Mouse (Mus musculus) heart, adult 2 months (tissue): Measurements from ENCODE around the gene Gm45716. TPM values are rescaled to one million over a fixed set of nuclear protein-coding genes. Genes with fewer than 3 reads are reported as not detected.

Experiments used
- DNase-seq, 2 experiments: peaks; one replicate each; pipeline ENCODE4 v3.0.0; 2021
- H3K27ac ChIP-seq: fragments of 200-600 bp; 2 replicates; pipeline ENCODE4 v1.8.1; 2022
- H3K27me3 ChIP-seq: fragments of 200-500 bp; 2 replicates; pipeline ENCODE4 v1.6.1; 2012; ENCODE audit warnings: mild to moderate bottlenecking, low read length, inconsistent platforms, mixed read lengths; ENCODE audit not compliant: control insufficient read depth, insufficient read depth
- H3K36me3 ChIP-seq: fragments of 200-500 bp; 2 replicates; pipeline ENCODE4 v1.6.1; 2012; ENCODE audit warnings: low read length, inconsistent platforms; ENCODE audit not compliant: control insufficient read depth, insufficient read depth
- H3K4me1 ChIP-seq: fragments of 200-500 bp; 2 replicates; pipeline ENCODE4 v1.6.1; 2011; ENCODE audit warnings: low read length; ENCODE audit not compliant: control insufficient read depth, insufficient read depth
- H3K4me3 ChIP-seq: fragments of 200-600 bp; 2 replicates; pipeline ENCODE4 v1.8.1; 2022
- H3K79me2 ChIP-seq: fragments of 200-500 bp; replicated peaks from 2 replicates; pipeline ENCODE4 v1.6.1; 2012; ENCODE audit warnings: mild to moderate bottlenecking, inconsistent platforms, low read length, moderate library complexity, mixed read lengths; ENCODE audit not compliant: control insufficient read depth, insufficient read depth
- H3K9ac ChIP-seq: fragments of 200-500 bp; 2 replicates; pipeline ENCODE4 v1.6.1; 2012; ENCODE audit warnings: low read depth, mild to moderate bottlenecking, control low read depth, inconsistent platforms, low read length, mixed read lengths
- CTCF ChIP-seq: fragments of 200-600 bp; IDR thresholded peaks from 2 replicates; pipeline ENCODE4 v1.8.1; 2022; ENCODE audit warnings: antibody characterized with exemption, mild to moderate bottlenecking, moderate library complexity
- EP300 ChIP-seq: fragments of 200-500 bp; IDR thresholded peaks from 2 replicates; pipeline ENCODE4 v1.6.1; 2011; ENCODE audit warnings: low read depth, low read length, control low read depth; ENCODE audit not compliant: insufficient read depth
- POLR2A ChIP-seq: fragments of 200-500 bp; IDR thresholded peaks from 2 replicates; pipeline ENCODE4 v1.6.1; 2011; ENCODE audit warnings: mild to moderate bottlenecking, low read depth, low read length, control low read depth; ENCODE audit not compliant: insufficient read depth
- WGBS: fragments of 180-500 bp; shearing (Covaris S2); methylation state at CpG from one replicate; pipeline ENCODE4 v1.1.7; 2018; 5-methylcytosine and 5-hydroxymethylcytosine counted together
- intact Hi-C: fragments of 180-260 bp; cut with DNase I; formaldehyde crosslinking; loops from one replicate; pipeline ENCODE4 v1.15.1; 2025
- polyA plus RNA-seq: library from polyadenylated mRNA; depleted of rRNA; stranded (reverse); fragments of >200 nt; gene quantifications from 2 replicates; pipeline ENCODE4 v1.2.3, GENCODE M21; 2012
- total RNA-seq, 2 experiments: library from RNA; stranded (reverse); gene quantifications; 2 replicates each; pipeline ENCODE4 v1.2.3; 2021

The Gm45716 gene
- total and polyA plus RNA-seq, 3 experiments = 3.9 to 8.1 (median 7.5) TPM

DNA sequence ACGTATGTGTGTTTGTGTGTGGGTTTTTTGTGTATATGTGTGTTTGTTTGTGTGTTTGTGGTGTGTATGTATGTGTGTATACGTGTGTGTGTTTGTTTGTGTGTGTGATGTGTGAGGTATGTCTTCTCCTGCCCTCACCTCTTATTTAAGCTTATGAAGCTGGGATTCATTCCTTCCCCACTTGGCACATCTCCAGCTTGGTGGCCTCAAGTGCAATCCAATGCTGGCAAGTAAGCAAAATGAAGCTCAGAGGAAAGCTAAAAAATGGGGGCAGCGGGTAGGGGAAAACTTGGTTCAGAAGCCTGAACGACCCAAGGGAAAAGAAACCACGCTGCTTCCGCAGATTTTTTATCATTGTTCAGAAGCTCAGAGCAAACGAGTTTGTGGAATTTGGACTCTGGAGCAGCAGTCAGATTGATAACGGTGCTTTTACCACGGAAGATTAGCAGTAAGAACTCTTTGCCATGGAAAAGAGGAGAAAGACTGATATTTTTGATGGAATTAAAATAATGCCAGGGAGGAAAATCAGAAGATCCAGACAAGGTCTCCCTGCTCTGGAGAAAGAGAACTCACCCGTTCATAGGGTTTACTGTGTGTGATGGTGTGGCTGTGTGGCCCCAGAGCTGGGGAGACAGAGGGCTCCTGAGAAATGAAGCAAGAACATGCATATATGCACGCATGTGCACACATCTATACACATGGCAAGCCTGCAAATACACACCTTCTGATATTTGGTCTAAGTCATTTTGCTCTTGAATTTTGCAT lies 8.5 kb downstream of the Gm45716 start:
- Histone ChIP-seq H3K36me3 (no peaks in the 10 kb centered on the region), H3K4me3 (no peak overlapping the region), H3K27ac (no peak overlapping the region), H3K27me3 (no peaks in the 10 kb centered on the region), H3K9ac (no peak overlapping the region), H3K4me1 (peaks cover 3% of the 10 kb centered on the region; the same call in 1 of the 2 replicates), H3K79me2 (no peaks in the 10 kb centered on the region)
- 48% methylated on average over 11 of the region's 11 CpGs for WGBS
- intact Hi-C loops = no loop called here
- DNase-seq = no peak
- TF ChIP-seq POLR2A (no peak), EP300 (no peak), CTCF (no peak)

- H3K4me1 ChIP-seq = peaks cover 3% of the 10 kb centered on the region; the same call in 1 of the 2 replicates
- no peaks in the 10 kb centered on the region for H3K79me2 ChIP-seq
- no peaks in the 10 kb centered on the region for H3K36me3 ChIP-seq
- TF ChIP-seq EP300 = no peak
- no peak for TF ChIP-seq POLR2A
- no peak for TF ChIP-seq CTCF
- intact Hi-C loops = no loop called here
- no peak for DNase-seq
- no peak overlapping the region for H3K9ac ChIP-seq
- no peak overlapping the region for H3K27ac ChIP-seq
- no peak overlapping the region for H3K4me3 ChIP-seq
- no peaks in the 10 kb centered on the region for H3K27me3 ChIP-seq
- WGBS = 61% methylated on average over 12 of the region's 12 CpGs
Observed at GRCm38 (mm10) chr11:90196521-90197215, 9.2 kb downstream of the Gm45716 start.

DNA sequence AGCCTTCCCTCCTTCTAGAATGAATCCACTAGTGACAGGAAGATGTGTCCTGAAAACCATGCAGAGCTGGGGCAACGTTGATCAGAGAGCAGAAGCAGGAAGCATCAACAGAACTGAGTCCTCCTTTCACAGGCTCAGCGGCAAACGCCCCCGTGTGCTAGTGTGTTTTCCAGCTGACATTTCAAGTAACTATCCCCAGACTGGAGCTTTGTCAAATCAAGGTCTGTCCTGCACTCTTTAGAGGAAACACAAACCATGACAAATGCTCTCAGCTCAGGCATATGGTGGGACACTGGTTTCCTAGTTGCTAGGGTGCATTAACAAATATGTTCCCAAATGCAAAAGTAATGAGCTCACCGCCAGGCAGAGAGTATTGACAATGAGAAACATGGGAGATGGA lies 10.6 kb downstream of the Gm45716 start:
- no peak overlapping the region for H3K4me3 ChIP-seq
- H3K79me2 ChIP-seq = no peaks in the 10 kb centered on the region
- H3K27me3 ChIP-seq = no peaks in the 10 kb centered on the region
- H3K27ac ChIP-seq = no peak overlapping the region
- no peaks in the 10 kb centered on the region for H3K36me3 ChIP-seq
- H3K9ac ChIP-seq = no peak overlapping the region
- WGBS = 55% methylated on average over 5 of the region's 5 CpGs
- intact Hi-C loops = no loop called here
- peaks cover 3% of the 10 kb centered on the region; the same call in 1 of the 2 replicates for H3K4me1 ChIP-seq
- TF ChIP-seq CTCF (no peak), POLR2A (no peak), EP300 (no peak)
- no peak for DNase-seq

- DNase-seq = no peak
- H3K27me3 ChIP-seq = no peaks in the 10 kb centered on the region
- WGBS = 91% methylated on average over 2 of the region's 2 CpGs
- H3K79me2 ChIP-seq = no peaks in the 10 kb centered on the region
- intact Hi-C loops = no loop called here
- H3K36me3 ChIP-seq = no peaks in the 10 kb centered on the region
- H3K4me3 ChIP-seq = no peak overlapping the region
- peaks cover 3% of the 10 kb centered on the region; the same call in 1 of the 2 replicates for H3K4me1 ChIP-seq
- TF ChIP-seq EP300 (no peak), POLR2A (no peak), CTCF (no peak)
- no peak overlapping the region for H3K9ac ChIP-seq
- no peak overlapping the region for H3K27ac ChIP-seq
Observed at GRCm38 (mm10) chr11:90200826-90201225, 13.3 kb downstream of the Gm45716 start.

- no peak overlapping the region for H3K4me3 ChIP-seq
- intact Hi-C loops = no loop called here
- H3K9ac ChIP-seq = no peak overlapping the region
- TF ChIP-seq EP300 (no peak), CTCF (no peak), POLR2A (no peak)
- H3K27ac ChIP-seq = no peak overlapping the region
- 75% methylated on average over 7 of the region's 7 CpGs for WGBS
- no peaks in the 10 kb centered on the region for H3K79me2 ChIP-seq
- no peaks in the 10 kb centered on the region for H3K27me3 ChIP-seq
- no peaks in the 10 kb centered on the region for H3K36me3 ChIP-seq
- no peaks in the 10 kb centered on the region for H3K4me1 ChIP-seq
- DNase-seq = no peak
Observed at GRCm38 (mm10) chr11:90214246-90214645, 26.8 kb downstream of the Gm45716 start.
